Mouse (Mus musculus): ENCODE data around the gene Msx3.

The Msx3 gene

GRCm38 (mm10) chr7:140048361-140049114, at the start of gene Msx3:
Msx3 (minus strand) TSS chr7:140049089.
- DNase-seq (ENCODE audit: low spot score), result no peak

- DNase-seq (ENCODE audit: low spot score), result no peak
Observed at GRCm38 (mm10) chr7:140098466-140098865, 49.6 kb upstream of the Msx3 start.

- no peak for DNase-seq (ENCODE audit: low spot score)
Observed at GRCm38 (mm10) chr7:140096055-140096454, 47.2 kb upstream of the Msx3 start.

GRCm38 (mm10) chr7:140095556-140095955, 46.7 kb upstream of the Msx3 start:
- peak; percentile 15 for DNase-seq (ENCODE audit: low spot score)

GRCm38 (mm10) chr7:140094954-140095353, 46.1 kb upstream of the Msx3 start:
- no peak for DNase-seq (ENCODE audit: low spot score)

GRCm38 (mm10) chr7:140092924-140093528, 44.1 kb upstream of the Msx3 start, which contains the start of gene Prap1:
Prap1 (plus strand) TSS chr7:140093395.
- no peak for DNase-seq (ENCODE audit: low spot score)

GRCm38 (mm10) chr7:140090601-140091000, 41.7 kb upstream of the Msx3 start:
- DNase-seq (ENCODE audit: low spot score), result no peak

- no peak for DNase-seq (ENCODE audit: low spot score)
Observed at GRCm38 (mm10) chr7:140082242-140082678, 33.4 kb upstream of the Msx3 start, which contains the start of gene Caly. Caly (minus strand) TSS chr7:140082548.

GRCm38 (mm10) chr7:140081408-140082241, 32.7 kb upstream of the Msx3 start:
- no peak for DNase-seq (ENCODE audit: low spot score)

GRCm38 (mm10) chr7:140080503-140081156, 31.7 kb upstream of the Msx3 start:
- DNase-seq (ENCODE audit: low spot score), result peak; percentile 76

- no peak for DNase-seq (ENCODE audit: low spot score)
Observed at GRCm38 (mm10) chr7:140078711-140079110, 29.8 kb upstream of the Msx3 start.

GRCm38 (mm10) chr7:140077698-140078097, 28.8 kb upstream of the Msx3 start:
- DNase-seq (ENCODE audit: low spot score), result no peak

- DNase-seq (ENCODE audit: low spot score), result no peak
Observed at GRCm38 (mm10) chr7:140070042-140070711, 21.3 kb upstream of the Msx3 start.

- DNase-seq (ENCODE audit: low spot score), result no peak
Observed at GRCm38 (mm10) chr7:140067397-140067796, 18.5 kb upstream of the Msx3 start.

- no peak for DNase-seq (ENCODE audit: low spot score)
Observed at GRCm38 (mm10) chr7:140063092-140063491, 14.2 kb upstream of the Msx3 start.

GRCm38 (mm10) chr7:140062307-140062706, 13.4 kb upstream of the Msx3 start:
- DNase-seq (ENCODE audit: low spot score), result no peak

- no peak for DNase-seq (ENCODE audit: low spot score)
Observed at GRCm38 (mm10) chr7:140061832-140062130, 12.9 kb upstream of the Msx3 start.

- DNase-seq (ENCODE audit: low spot score), result no peak
Observed at GRCm38 (mm10) chr7:140060936-140061831, 12.3 kb upstream of the Msx3 start.

GRCm38 (mm10) chr7:140059601-140060000, 10.7 kb upstream of the Msx3 start:
- no peak for DNase-seq (ENCODE audit: low spot score)

- DNase-seq (ENCODE audit: low spot score), result no peak
Observed at GRCm38 (mm10) chr7:140058528-140058927, 9.6 kb upstream of the Msx3 start.

Data from ovary, adult 18-20 months (tissue).